Comparison of ENCODE assay signal across 14 mouse cellular contexts in the genomic region with DNA sequence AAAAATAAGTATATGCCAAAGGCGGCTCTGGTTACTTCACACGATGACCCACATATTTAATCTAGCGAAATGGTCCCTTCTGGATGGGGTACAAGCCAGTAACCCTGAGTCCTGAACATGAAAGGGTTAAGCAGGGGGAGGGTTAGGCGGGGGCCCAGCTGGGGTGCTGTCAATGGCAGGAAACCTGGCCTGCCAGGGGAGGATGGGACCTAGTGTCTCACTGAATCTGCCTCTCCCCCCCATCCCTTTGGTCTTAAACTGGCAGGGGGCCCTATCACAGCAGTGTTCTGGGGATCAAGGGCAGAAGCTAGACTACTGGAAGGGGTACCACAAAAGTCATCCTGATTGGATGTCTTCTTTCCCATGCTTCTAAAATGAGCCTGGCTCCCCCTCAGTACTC. TPM values are rescaled to one million over a fixed set of nuclear protein-coding genes. Genes with fewer than 3 reads are reported as not detected.
DNase-seq lines count a peak whose midpoint lies in the region; ATAC-seq and TF ChIP-seq lines count a peak whose summit lies in the region.
"Had no signal": no experiment of that assay in that cellular context is flagged by ENCODE, and none has a peak within 500 bp of the region (broad histone marks: within the 10 kb centered on the region; RNA-seq: fewer than 3 reads in every experiment).

No protein-coding gene starts in this region.

- peaks cover 28% of the 10 kb centered on the region for H3K27me3 ChIP-seq in heart, embryonic 11.5 days (ENCODE audit: control insufficient read depth, insufficient read depth, low read length)
- H3K27me3 ChIP-seq in stomach, postnatal 0 days (ENCODE audit: control insufficient read depth, insufficient read depth, low read length) = peaks cover 7% of the 10 kb centered on the region; the same call in 1 of the 2 replicates
- peaks cover 60% of the 10 kb centered on the region for H3K27me3 ChIP-seq in forebrain, embryonic 13.5 days

- no peak for TF ChIP-seq EP300 in stomach, postnatal 0 days (optimal IDR thresholded peaks at IDR 0.05)

- no peak overlapping the region for H3K4me3 ChIP-seq in heart, embryonic 11.5 days (ENCODE audit: low read depth, low read length)
- H3K4me3 ChIP-seq in stomach, postnatal 0 days (ENCODE audit: low read depth, low read length) = no peak overlapping the region
- H3K4me3 ChIP-seq in forebrain, embryonic 13.5 days = no peak overlapping the region
- H3K4me3 ChIP-seq: embryonic facial prominence, embryonic 13.5 days had no signal

- 0 out of 2 replicates have a peak overlapping the region, but pooled peaks have one; percentile 58 for H3K9ac ChIP-seq in heart, embryonic 11.5 days (ENCODE audit: low read depth, low read length)
- no peak overlapping the region for H3K9ac ChIP-seq in stomach, postnatal 0 days (ENCODE audit: low read length)
- no peak overlapping the region for H3K9ac ChIP-seq in forebrain, embryonic 13.5 days
- H3K9ac ChIP-seq: embryonic facial prominence, embryonic 13.5 days had no signal

- H3K36me3 ChIP-seq in heart, embryonic 11.5 days (ENCODE audit: control insufficient read depth, insufficient read depth, low read length) = no peaks in the 10 kb centered on the region
- no peaks in the 10 kb centered on the region for H3K36me3 ChIP-seq in stomach, postnatal 0 days (ENCODE audit: control insufficient read depth, insufficient read depth, low read length)
- H3K36me3 ChIP-seq in forebrain, embryonic 13.5 days (ENCODE audit: poor library complexity, severe bottlenecking) = no peaks in the 10 kb centered on the region
- H3K36me3 ChIP-seq: embryonic facial prominence, embryonic 13.5 days had no signal

- peak overlapping the region; percentile 55; the same call in 1 of the 2 replicates for H3K4me2 ChIP-seq in heart, embryonic 11.5 days
- H3K4me2 ChIP-seq in stomach, postnatal 0 days (replicated peaks; ENCODE audit: low read depth) = no peak overlapping the region
- no peak overlapping the region for H3K4me2 ChIP-seq in forebrain, embryonic 13.5 days
- H3K4me2 ChIP-seq: embryonic facial prominence, embryonic 13.5 days had no signal

- no peaks in the 10 kb centered on the region for H3K9me3 ChIP-seq in heart, embryonic 11.5 days (replicated peaks; ENCODE audit: control insufficient read depth, low read length)
- H3K9me3 ChIP-seq in stomach, postnatal 0 days (ENCODE audit: control insufficient read depth, low read length) = no peaks in the 10 kb centered on the region
- H3K9me3 ChIP-seq in forebrain, embryonic 13.5 days (replicated peaks) = no peaks in the 10 kb centered on the region
- H3K9me3 ChIP-seq: embryonic facial prominence, embryonic 13.5 days had no signal

- peaks cover 58% of the 10 kb centered on the region for H3K4me1 ChIP-seq in heart, embryonic 11.5 days (ENCODE audit: control insufficient read depth, insufficient read depth, low read length)
- 0 out of 2 replicates have a peak, but pooled peaks cover 2% of the 10 kb centered on the region for H3K4me1 ChIP-seq in stomach, postnatal 0 days (replicated peaks; ENCODE audit: control insufficient read depth, insufficient read depth)
- H3K4me1 ChIP-seq in forebrain, embryonic 13.5 days = peaks cover 48% of the 10 kb centered on the region

- DNase-seq in heart, postnatal 36 days = no peak
- DNase-seq in thymus, postnatal 10 days (ENCODE audit: low spot score in 2 of 2) = peak; percentile 52 to 59
- no peak for DNase-seq in thymus, adult 18-20 months
- DNase-seq in kidney, postnatal 10 days = peak; percentile 62
- DNase-seq in stomach, postnatal 0 days (ENCODE audit: low spot score) = no peak
- no peak for DNase-seq in adipocyte (ENCODE audit: low spot score)
- DNase-seq: adrenal gland, postnatal 25 days; gastrocnemius, postnatal 14 days; midbrain, embryonic 14.5 days; right cerebral cortex, adult 18-20 months had no signal

- WGBS in heart, embryonic 11.5 days (ENCODE audit: insufficient replicate concordance) = 32% methylated on average over 4 of the region's 4 CpGs
- 45% methylated on average over 4 of the region's 4 CpGs for WGBS in stomach, postnatal 0 days
- 22% methylated on average over 4 of the region's 4 CpGs for WGBS in forebrain, embryonic 13.5 days

- TF ChIP-seq CTCF in stomach, postnatal 0 days (IDR thresholded peaks at IDR 0.05; ENCODE audit: low read depth) = no peak

- ATAC-seq in heart, embryonic 11.5 days (replicated peaks; ENCODE audit: insufficient number of reproducible peaks, low FRiP score, low TSS enrichment) = no peak
- ATAC-seq in stomach, postnatal 0 days (ENCODE audit: low FRiP score, low TSS enrichment) = no peak
- no peak for ATAC-seq in forebrain, embryonic 13.5 days

- intact Hi-C loops in heart, postnatal 36 days (cut with DNase I) = no loop called here

- 0 out of 2 replicates have a peak overlapping the region, but pooled peaks have one; percentile 32 for H3K27ac ChIP-seq in heart, embryonic 11.5 days (ENCODE audit: low read depth, low read length)
- 0 out of 2 replicates have a peak overlapping the region, but pooled peaks have one; percentile 14 for H3K27ac ChIP-seq in stomach, postnatal 0 days (replicated peaks)
- no peak overlapping the region for H3K27ac ChIP-seq in forebrain, embryonic 13.5 days
- H3K27ac ChIP-seq: embryonic facial prominence, embryonic 13.5 days had no signal

RNA-seq across cellular contexts. Expression of a gene that starts 1.9 kb away (rescaled TPM):
- 3.7 and 4.4 TPM in 2 replicates for polyA plus RNA-seq in heart, embryonic 11.5 days (2014; fragmentation: Nextera tagmentation; extraction: Ambion mirVana)
- total RNA-seq in heart, postnatal 36 days (2021) = 1 to 10 TPM; 6.1 to 9.5 TPM
- 3.7 and 4.2 TPM in 2 replicates for polyA plus RNA-seq in stomach, postnatal 0 days (2015; fragmentation: Nextera tagmentation; extraction: Ambion mirVana)
- polyA plus RNA-seq in forebrain, embryonic 13.5 days (2015; fragmentation: Nextera tagmentation; extraction: Ambion mirVana) = 4.7 and 5.1 TPM in 2 replicates

RNA-seq across cellular contexts. Expression of a gene that starts 9.1 kb away (rescaled TPM):
- polyA plus RNA-seq in heart, embryonic 11.5 days (2014; fragmentation: Nextera tagmentation; extraction: Ambion mirVana) = not detected in 2 replicates
- not detected for total RNA-seq in heart, postnatal 36 days (2021)
- not detected in 2 replicates for polyA plus RNA-seq in stomach, postnatal 0 days (2015; fragmentation: Nextera tagmentation; extraction: Ambion mirVana)
- polyA plus RNA-seq in forebrain, embryonic 13.5 days (2015; fragmentation: Nextera tagmentation; extraction: Ambion mirVana) = not detected in 2 replicates
- total RNA-seq: adrenal gland, postnatal 25 days; gastrocnemius, postnatal 14 days; left cerebral cortex, postnatal 10 days had no signal
- polyA plus RNA-seq: embryonic facial prominence, embryonic 13.5 days; midbrain, embryonic 14.5 days had no signal

RNA-seq across cellular contexts. Expression of a gene that starts 10.5 kb away (rescaled TPM):
- polyA plus RNA-seq in heart, embryonic 11.5 days (2014; fragmentation: Nextera tagmentation; extraction: Ambion mirVana) = 11.5 and 12.4 TPM in 2 replicates
- total RNA-seq in heart, postnatal 36 days (2021) = 1 to 10 TPM; 2.6 to 3.7 TPM
- polyA plus RNA-seq in stomach, postnatal 0 days (2015; fragmentation: Nextera tagmentation; extraction: Ambion mirVana) = 12.1 and 12.6 TPM in 2 replicates
- 16.6 and 17.2 TPM in 2 replicates for polyA plus RNA-seq in forebrain, embryonic 13.5 days (2015; fragmentation: Nextera tagmentation; extraction: Ambion mirVana)

RNA-seq across cellular contexts. Expression of a gene that starts 12.4 kb away (rescaled TPM):
- polyA plus RNA-seq in heart, embryonic 11.5 days (2014; fragmentation: Nextera tagmentation; extraction: Ambion mirVana) = 0.23 TPM in 1 of 2 replicates, not detected in the other
- total RNA-seq in heart, postnatal 36 days (2021) = not detected
- polyA plus RNA-seq in stomach, postnatal 0 days (2015; fragmentation: Nextera tagmentation; extraction: Ambion mirVana) = 0.21 and 0.31 TPM in 2 replicates
- 0.65 and 0.68 TPM in 2 replicates for polyA plus RNA-seq in forebrain, embryonic 13.5 days (2015; fragmentation: Nextera tagmentation; extraction: Ambion mirVana)
- total RNA-seq: adrenal gland, postnatal 25 days; gastrocnemius, postnatal 14 days; left cerebral cortex, postnatal 10 days had no signal

RNA-seq across cellular contexts. Expression of a gene that starts 17.7 kb away (rescaled TPM):
- polyA plus RNA-seq in heart, embryonic 11.5 days (2014; fragmentation: Nextera tagmentation; extraction: Ambion mirVana) = 0.63 and 0.97 TPM in 2 replicates
- 1 to 10 TPM; 4.7 to 5.5 TPM for total RNA-seq in heart, postnatal 36 days (2021)
- 9.4 and 9.5 TPM in 2 replicates for polyA plus RNA-seq in stomach, postnatal 0 days (2015; fragmentation: Nextera tagmentation; extraction: Ambion mirVana)
- not detected in 2 replicates for polyA plus RNA-seq in forebrain, embryonic 13.5 days (2015; fragmentation: Nextera tagmentation; extraction: Ambion mirVana)
- polyA plus RNA-seq: midbrain, embryonic 14.5 days had no signal

Comparison
In these comparisons a context has a peak if more than half of its experiments do, and no peak if none do; other contexts are left out.
1. DNase-seq: peak in thymus, postnatal 10 days (2 of 2) and kidney, postnatal 10 days (single experiment); none in heart, postnatal 36 days (0 of 2), thymus, adult 18-20 months (0 of 2), stomach, postnatal 0 days (single experiment) and adipocyte (single experiment).